Mouse (Mus musculus) kidney, adult 8-10 months (tissue): ENCODE data around the gene Rcc2.

ENCODE experiments used
- DNase-seq, 2 experiments: peaks; one replicate each; pipeline ENCODE4 v3.0.0; 2022

Rcc2 gene

DNA sequence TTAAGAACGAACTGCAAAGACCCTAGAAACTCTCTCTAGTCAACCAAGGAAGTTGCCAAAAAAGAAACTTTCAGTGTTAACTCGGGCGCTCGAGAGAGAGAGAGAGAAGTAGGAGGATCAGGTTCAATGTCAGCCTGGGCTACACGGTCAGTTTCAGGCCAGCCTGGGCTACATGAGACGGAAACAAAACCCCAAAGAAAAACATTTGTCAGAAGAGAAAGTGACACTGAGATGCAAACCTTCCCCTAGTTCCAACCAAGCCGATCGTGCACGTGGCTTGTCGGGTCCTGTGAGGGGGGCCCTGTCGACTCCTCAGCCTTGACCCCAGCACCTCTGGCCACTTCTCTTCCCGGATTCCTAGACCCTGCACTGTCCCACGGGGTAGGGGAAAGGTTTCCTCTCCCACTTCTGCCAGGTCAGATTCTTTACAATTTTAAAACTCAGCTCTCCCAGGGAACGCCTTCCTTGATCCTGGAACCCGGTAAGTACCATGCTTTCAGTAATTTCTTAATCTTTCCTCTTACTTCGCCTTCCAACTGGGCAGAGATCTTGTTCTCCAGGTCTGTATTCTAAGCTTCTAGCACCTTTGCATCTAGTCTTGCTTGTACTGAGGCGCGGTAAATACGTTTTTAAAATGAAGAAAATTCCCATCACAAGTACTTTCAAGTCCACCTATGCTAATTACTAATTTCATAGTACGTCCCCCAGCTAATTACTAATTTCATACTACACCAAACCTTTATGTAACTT, at the start of gene Rcc2:
Gene Rcc2 (plus strand): TSS at position 273 of the 750 bp plus-strand sequence.
- no peak for DNase-seq

DNA sequence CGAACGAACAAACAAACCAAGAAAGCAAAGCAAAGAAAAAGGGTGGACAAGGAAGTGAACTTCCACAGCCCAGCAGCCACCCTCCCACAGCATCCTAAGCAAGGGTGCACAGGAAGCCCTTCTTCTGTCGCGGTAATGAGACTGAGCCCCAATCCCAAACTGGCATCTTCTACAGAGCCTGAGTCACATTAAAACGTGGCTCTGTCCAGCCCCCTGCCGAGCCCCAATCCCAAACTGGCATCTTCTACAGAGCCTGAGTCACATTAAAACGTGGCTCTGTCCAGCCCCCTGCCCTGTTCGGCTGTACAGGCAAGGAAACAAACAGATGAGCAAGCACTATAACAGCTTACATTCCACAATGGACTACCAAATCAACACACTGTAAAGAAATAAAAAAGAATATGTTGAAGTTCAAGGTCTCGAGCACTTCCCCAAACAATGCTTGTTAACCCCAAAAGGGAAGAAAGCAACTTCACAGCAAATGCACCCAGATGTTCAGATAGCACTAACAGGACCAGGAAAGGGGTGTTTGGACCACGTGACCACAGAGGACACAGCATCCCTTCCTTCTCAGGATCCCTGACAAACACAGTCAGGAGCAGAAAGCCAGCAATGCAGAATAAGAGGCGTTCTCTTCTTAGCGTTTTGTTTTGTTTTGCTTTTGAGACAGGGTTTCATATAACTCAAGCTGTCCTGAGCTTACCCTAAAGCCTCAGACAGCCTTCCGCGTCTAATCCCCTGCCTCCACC, 46.3 kb upstream of the Rcc2 start:
- DNase-seq, result no peak

- DNase-seq, result no peak
Measured at GRCm38 (mm10) chr4:140654798-140655197, 45.5 kb upstream of the Rcc2 start.

DNA sequence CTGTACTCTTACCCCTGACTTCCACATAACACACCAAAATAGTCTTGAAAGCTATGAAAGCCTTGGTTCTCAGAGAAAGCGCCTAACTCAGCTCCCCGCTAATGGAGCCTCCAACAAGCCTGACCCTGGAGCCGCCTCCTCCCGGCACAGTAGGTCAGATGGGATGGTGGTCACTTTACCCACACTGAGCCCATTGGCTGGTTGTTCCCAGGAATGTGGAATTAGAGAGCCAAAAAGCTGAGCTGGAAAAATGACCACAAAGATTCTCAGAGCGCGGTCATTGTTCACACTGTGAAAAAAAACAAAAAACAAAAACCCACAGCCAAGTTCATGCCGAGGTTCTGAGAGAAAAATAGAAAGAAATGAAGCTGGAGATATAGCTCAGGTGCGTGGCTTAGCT, 43.8 kb upstream of the Rcc2 start:
- DNase-seq, result no peak

DNA sequence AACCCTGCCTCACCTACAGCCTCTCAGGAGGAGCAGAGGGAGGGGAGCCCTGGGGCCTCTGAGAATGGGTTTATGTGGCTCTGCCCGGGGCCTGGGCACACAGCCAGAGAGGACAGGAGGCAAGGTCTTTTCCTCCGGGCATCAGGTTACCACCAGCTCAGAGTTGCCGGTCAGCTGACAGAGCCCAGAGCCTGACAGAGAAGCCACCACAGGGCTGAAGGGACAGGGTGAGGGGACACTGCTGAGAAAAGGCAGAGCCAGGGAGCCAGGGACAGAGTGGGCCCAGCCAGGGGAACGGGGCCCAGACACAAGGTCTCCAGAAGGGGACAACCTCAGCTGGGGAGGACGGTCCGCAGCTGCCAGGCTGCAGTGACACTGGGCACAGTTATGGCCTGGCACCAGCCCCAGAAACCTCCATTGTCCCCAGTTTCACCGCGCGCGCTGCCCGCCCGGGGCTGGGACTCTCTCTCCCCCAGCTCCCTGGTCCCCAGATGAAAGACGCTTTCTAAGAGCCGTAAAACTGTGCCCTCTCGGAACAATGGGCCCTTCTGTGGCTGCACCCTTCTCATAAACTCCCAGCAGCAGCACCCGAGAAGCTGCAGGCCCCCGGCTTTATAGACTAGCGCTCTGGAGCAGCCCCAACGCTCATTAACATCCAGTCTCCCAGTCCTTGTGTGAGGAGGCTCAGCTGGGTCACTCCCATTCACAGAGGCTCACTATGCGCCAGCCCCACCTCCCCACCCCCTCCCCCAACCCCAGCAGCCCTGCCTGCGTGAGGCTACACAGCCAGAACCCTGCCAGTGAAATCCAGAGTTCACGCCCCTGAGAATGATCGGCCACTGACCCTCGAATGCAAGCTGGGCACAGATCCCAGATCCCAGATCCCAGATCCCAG, 42.4 kb upstream of the Rcc2 start:
- peak; percentile 78 to 84 for DNase-seq

- DNase-seq, result peak in 1 of 2 experiments; percentile 55
Measured at GRCm38 (mm10) chr4:140661406-140662022, 38.8 kb upstream of the Rcc2 start.

- DNase-seq, result no peak
Measured at GRCm38 (mm10) chr4:140662453-140662852, 37.9 kb upstream of the Rcc2 start.

- no peak for DNase-seq
Measured at GRCm38 (mm10) chr4:140662882-140663585, 37.3 kb upstream of the Rcc2 start.

GRCm38 (mm10) chr4:140665053-140665452, 35.3 kb upstream of the Rcc2 start:
- no peak for DNase-seq

DNA sequence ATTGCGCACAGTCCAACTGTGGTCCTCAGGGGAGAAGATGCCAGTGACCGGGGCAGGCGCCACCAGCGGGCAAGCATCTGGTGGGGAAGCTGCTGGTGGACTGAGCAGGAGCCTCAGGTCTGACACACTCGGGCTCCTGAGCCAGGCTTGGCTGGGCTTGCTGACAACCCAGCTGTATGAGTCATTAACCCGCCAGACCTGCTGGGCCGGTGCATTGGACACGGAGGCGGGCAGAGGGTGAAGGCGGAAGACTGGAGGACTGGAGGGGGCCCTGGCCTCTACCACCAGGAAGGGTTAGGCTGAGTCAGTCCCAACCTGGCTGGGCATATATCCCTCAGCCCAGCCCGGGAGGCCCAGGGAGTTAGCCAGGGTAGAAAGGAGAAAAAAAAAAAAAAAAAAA, 34.6 kb upstream of the Rcc2 start, which contains the start of gene Arhgef10l:
Gene Arhgef10l (minus strand): TSS at position 253 of the 400 bp plus-strand sequence.
- DNase-seq, result peak; percentile 67 to 74

DNA sequence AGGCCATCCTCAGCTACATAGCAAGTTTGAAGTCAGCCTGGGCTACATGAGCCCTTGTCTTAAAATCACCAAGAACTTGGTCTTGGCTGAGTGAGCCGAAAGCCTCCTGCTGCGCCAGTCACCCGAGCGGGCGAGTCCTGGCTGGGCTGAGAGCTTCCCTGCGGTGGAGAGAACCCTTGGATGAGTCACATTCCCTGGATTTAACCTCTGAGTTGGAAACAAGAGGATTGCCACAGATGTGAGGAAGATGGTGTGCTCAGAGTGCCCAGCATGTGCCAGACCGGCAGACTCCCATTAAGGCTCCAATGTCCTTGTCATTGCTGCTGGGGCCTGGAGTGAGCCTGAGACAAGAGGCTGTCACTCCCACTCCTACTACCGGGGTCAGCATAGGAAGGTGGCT, 32.5 kb upstream of the Rcc2 start:
- no peak for DNase-seq

- DNase-seq, result peak in 1 of 2 experiments; percentile 11
Measured at GRCm38 (mm10) chr4:140673527-140674264, 26.6 kb upstream of the Rcc2 start.

DNA sequence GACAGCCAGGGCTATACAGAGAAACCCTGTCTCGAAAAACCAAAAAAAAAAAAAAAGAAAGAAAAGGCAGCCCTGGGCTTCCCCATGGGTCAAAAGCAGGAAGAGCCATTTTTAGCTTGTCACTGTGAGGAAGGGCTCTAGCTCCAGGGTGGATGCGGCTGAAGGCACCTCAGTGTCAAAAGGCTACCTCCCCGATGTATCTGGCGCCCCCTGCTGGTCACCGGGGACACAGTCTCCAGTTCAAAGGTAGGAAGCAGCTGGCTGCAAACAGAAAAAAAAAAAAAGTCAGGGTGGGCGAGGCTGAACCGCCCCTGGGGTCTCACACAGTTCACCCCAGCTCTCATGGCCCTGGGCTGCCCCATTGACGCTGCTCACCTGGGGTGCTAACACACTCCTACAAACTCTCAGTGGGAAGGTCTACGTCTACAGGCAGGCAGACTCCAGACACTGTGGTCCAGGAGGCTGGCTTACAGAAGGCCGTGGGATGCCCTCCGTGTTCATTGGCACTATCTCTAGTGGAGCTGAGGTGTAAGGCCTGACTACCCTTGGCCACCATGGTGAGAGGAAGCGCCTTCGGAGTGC, 25.9 kb upstream of the Rcc2 start:
- DNase-seq, result peak; percentile 67 to 78

DNA sequence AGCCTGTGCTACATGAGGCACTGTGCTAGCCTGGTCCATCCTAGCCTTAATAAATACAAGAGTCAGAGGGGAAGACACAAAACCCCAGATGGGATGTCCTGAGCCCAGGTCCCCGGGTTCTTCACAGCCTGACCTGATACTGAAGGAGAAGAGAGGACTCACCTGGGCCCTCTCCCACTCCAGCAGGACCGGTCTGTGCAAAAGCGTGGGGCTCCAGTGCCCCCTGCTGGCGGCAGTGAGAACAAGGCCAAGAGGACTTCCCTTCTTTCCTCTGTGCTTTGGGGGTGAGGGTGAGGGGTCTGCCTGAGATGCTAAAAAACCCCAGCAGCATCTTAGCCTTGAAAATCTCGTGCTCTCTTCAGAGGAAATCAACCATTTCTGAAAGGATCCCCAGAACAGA, 21.3 kb upstream of the Rcc2 start:
- DNase-seq, result peak in 1 of 2 experiments; percentile 21

DNA sequence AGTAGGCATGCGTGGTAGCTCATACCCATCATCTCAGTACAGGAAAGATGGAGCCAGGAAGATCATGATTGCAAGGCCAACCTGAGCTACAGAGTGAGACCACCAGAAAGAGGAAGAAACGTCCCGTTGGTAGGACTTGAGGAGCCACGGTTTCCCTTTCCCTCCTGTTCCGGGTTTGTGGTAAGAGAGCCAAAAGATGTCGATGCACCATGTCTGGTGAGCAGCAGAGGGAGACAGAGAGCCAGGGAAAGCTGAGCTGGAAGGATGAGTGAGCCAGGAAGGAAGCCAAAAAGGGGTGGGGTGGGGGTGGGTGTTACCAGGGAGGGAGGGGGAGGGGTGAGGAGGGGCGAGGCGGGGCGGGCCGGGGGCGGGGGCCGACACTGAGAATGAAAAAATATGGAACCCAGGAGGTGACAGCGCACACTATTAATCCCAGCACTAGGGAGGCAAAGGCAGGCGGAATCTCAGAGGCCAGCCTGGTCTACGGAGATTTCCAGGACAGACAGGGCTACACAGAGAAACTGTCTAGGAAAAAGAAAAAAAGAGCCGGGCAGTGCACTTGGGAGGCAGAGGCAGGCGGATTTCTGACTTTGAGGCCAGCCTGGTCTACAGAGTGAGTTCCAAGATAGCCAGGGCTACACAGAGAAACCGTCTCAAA, 20.5 kb upstream of the Rcc2 start:
- DNase-seq, result peak; percentile 67 to 74

GRCm38 (mm10) chr4:140680731-140681397, 19.5 kb upstream of the Rcc2 start:
- DNase-seq, result no peak

- DNase-seq, result no peak
Measured at GRCm38 (mm10) chr4:140683608-140684007, 16.7 kb upstream of the Rcc2 start.

GRCm38 (mm10) chr4:140684141-140684871, 16.0 kb upstream of the Rcc2 start:
- no peak for DNase-seq

DNA sequence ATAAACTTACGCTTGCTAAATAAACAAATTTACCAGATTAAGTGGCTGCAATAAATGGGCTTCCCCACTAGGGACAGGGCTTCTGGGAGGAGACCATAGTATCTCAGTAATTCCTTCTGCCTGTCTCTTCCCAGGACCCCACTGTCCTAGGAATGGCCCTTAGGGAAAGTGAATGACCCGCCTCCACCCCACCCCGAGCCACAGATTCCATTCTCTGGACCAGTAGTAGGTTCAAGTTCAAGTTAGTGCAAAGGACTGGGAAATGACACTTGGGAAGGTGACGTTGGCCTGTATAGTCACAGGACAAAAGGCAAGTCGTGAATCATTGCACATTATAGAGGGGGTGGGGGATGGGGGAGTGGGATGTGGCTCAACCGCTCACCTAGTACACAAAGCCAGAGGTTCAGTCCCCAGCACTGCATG, 15.4 kb upstream of the Rcc2 start:
- DNase-seq, result no peak
